Mouse (Mus musculus): ENCODE results near the gene Rnf146. TPM values are rescaled to one million over a fixed set of nuclear protein-coding genes. Genes with fewer than 3 reads are reported as not detected.

Rnf146 gene
- polyA plus RNA-seq, 1 experiment from 2014 or later = 57.8 TPM

- H3K27ac ChIP-seq (ENCODE audit: low read depth, low read length) = no peak overlapping the region
- H3K4me1 ChIP-seq (replicated peaks; ENCODE audit: control insufficient read depth, insufficient read depth, low read length) = no peaks in the 10 kb centered on the region
- no peak overlapping the region for H3K4me3 ChIP-seq (ENCODE audit: low read depth, low read length)
- H3K9ac ChIP-seq (ENCODE audit: low read depth, low read length) = no peak overlapping the region
- no peak for ATAC-seq (ENCODE audit: low FRiP score)
- H3K4me2 ChIP-seq (replicated peaks; ENCODE audit: low read depth, low read length) = no peak overlapping the region
- H3K27me3 ChIP-seq (ENCODE audit: control insufficient read depth, insufficient read depth, low read length) = no peaks in the 10 kb centered on the region
- H3K9me3 ChIP-seq (ENCODE audit: control insufficient read depth, low read length) = no peaks in the 10 kb centered on the region
- WGBS = 87% methylated on average over 3 of the region's 3 CpGs
- DNase-seq (ENCODE audit: low spot score) = no peak
- H3K36me3 ChIP-seq (ENCODE audit: control insufficient read depth, insufficient read depth, low read length) = no peaks in the 10 kb centered on the region
These were observed 9.7 kb downstream of the Rnf146 start for GRCm38 (mm10) chr10:29352575-29352974.

DNA sequence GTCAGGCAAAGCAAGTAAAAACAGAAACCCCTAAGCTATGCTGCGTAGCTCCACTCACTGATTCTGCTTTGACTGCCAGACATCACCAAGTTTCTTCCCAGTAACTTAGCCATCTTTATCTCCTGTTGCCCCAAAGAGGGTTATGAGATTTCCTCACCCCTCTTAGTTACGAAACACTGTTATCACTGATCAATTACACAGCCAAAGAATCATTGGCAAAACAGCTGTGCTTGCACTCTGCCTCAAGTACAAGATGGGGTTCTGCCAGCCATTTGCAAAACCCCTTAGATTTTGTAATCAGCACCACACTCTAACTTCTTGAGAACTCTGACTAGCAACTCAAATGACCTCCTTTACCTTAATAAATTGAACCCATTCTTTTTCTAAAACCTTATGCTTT is 10.8 kb downstream of the Rnf146 start:
- Histone ChIP-seq H3K4me2 (replicated peaks; ENCODE audit: low read depth, low read length) (no peak overlapping the region), H3K4me1 (replicated peaks; ENCODE audit: control insufficient read depth, insufficient read depth, low read length) (no peaks in the 10 kb centered on the region), H3K4me3 (ENCODE audit: low read depth, low read length) (no peak overlapping the region), H3K9ac (ENCODE audit: low read depth, low read length) (no peak overlapping the region), H3K27ac (ENCODE audit: low read depth, low read length) (no peak overlapping the region), H3K9me3 (ENCODE audit: control insufficient read depth, low read length) (no peaks in the 10 kb centered on the region), H3K27me3 (ENCODE audit: control insufficient read depth, insufficient read depth, low read length) (no peaks in the 10 kb centered on the region), H3K36me3 (ENCODE audit: control insufficient read depth, insufficient read depth, low read length) (no peaks in the 10 kb centered on the region)
- WGBS = 93% methylated on average over 2 of the region's 2 CpGs
- ATAC-seq (ENCODE audit: low FRiP score) (no peak), DNase-seq (ENCODE audit: low spot score) (no peak)

- ATAC-seq (ENCODE audit: low FRiP score) (no peak), DNase-seq (ENCODE audit: low spot score) (no peak)
- no peak overlapping the region for H3K27ac ChIP-seq (ENCODE audit: low read depth, low read length)
- no peak overlapping the region for H3K9ac ChIP-seq (ENCODE audit: low read depth, low read length)
- no peak overlapping the region for H3K4me2 ChIP-seq (replicated peaks; ENCODE audit: low read depth, low read length)
- H3K4me3 ChIP-seq (ENCODE audit: low read depth, low read length) = no peak overlapping the region
- 96% methylated on average over 7 of the region's 7 CpGs for WGBS
- H3K36me3 ChIP-seq (ENCODE audit: control insufficient read depth, insufficient read depth, low read length) = no peaks in the 10 kb centered on the region
- H3K27me3 ChIP-seq (ENCODE audit: control insufficient read depth, insufficient read depth, low read length) = no peaks in the 10 kb centered on the region
- no peaks in the 10 kb centered on the region for H3K9me3 ChIP-seq (ENCODE audit: control insufficient read depth, low read length)
- no peaks in the 10 kb centered on the region for H3K4me1 ChIP-seq (replicated peaks; ENCODE audit: control insufficient read depth, insufficient read depth, low read length)
These were observed 15.6 kb downstream of the Rnf146 start for GRCm38 (mm10) chr10:29346638-29347037.

DNA sequence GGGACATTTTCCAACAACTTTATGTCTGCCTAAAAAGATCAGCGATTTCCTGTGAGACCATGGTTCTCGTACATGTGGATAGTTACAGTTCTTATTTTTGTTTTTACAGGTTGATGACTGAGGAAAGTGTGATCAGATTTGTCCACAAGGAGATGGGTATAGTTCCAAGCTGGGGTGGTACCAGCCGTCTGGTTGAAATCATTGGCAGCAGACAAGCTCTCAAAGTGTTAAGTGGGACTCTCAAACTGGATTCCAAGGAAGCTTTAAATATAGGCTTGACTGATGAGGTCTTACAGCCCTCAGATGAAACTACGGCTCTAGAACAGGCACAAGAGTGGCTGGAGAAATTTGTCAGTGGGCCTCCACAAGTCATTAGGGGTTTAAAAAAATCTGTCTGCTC is 18.0 kb downstream of the Rnf146 start:
- no peak overlapping the region for H3K4me2 ChIP-seq (replicated peaks; ENCODE audit: low read depth, low read length)
- 93% methylated on average over 4 of the region's 4 CpGs for WGBS
- ATAC-seq (ENCODE audit: low FRiP score) (no peak), DNase-seq (ENCODE audit: low spot score) (no peak)
- no peaks in the 10 kb centered on the region for H3K9me3 ChIP-seq (ENCODE audit: control insufficient read depth, low read length)
- H3K27me3 ChIP-seq (ENCODE audit: control insufficient read depth, insufficient read depth, low read length) = no peaks in the 10 kb centered on the region
- H3K36me3 ChIP-seq (ENCODE audit: control insufficient read depth, insufficient read depth, low read length) = no peaks in the 10 kb centered on the region
- H3K27ac ChIP-seq (ENCODE audit: low read depth, low read length) = no peak overlapping the region
- H3K4me1 ChIP-seq (replicated peaks; ENCODE audit: control insufficient read depth, insufficient read depth, low read length) = no peaks in the 10 kb centered on the region
- H3K4me3 ChIP-seq (ENCODE audit: low read depth, low read length) = no peak overlapping the region
- no peak overlapping the region for H3K9ac ChIP-seq (ENCODE audit: low read depth, low read length)

GRCm38 (mm10) chr10:29338355-29339056 is 23.7 kb downstream of the Rnf146 start:
- ATAC-seq (ENCODE audit: low FRiP score) (peak; percentile 64; the same call in 1 of the 2 replicates), DNase-seq (ENCODE audit: low spot score) (peak; percentile 86)
- no peaks in the 10 kb centered on the region for H3K4me1 ChIP-seq (replicated peaks; ENCODE audit: control insufficient read depth, insufficient read depth, low read length)
- no peak overlapping the region for H3K4me2 ChIP-seq (replicated peaks; ENCODE audit: low read depth, low read length)
- H3K9ac ChIP-seq (ENCODE audit: low read depth, low read length) = no peak overlapping the region
- no peak overlapping the region for H3K4me3 ChIP-seq (ENCODE audit: low read depth, low read length)
- H3K27ac ChIP-seq (ENCODE audit: low read depth, low read length) = no peak overlapping the region
- 57% methylated on average over 4 of the region's 4 CpGs for WGBS
- no peaks in the 10 kb centered on the region for H3K9me3 ChIP-seq (ENCODE audit: control insufficient read depth, low read length)
- H3K36me3 ChIP-seq (ENCODE audit: control insufficient read depth, insufficient read depth, low read length) = no peaks in the 10 kb centered on the region
- no peaks in the 10 kb centered on the region for H3K27me3 ChIP-seq (ENCODE audit: control insufficient read depth, insufficient read depth, low read length)

DNA sequence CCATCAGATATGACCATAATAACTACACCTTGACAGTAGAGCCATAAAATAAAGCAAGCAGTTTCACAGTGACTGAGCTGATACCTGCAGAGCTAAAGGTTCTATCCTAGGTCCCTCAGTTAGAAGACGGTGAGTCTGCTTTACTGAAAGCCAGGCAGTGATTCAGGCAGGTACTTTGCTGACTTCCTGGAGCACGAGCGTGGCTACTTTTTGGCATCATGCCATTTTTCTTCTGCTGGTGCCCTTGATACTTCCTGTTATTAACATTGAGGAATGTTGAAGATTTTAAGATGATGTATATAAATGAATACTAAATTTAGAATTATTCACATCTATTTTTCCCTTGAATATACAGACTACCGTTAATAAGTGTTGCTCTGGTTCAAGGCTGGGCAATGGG is 28.4 kb downstream of the Rnf146 start:
- Histone ChIP-seq H3K4me3 (ENCODE audit: low read depth, low read length) (no peak overlapping the region), H3K27ac (ENCODE audit: low read depth, low read length) (no peak overlapping the region), H3K4me2 (replicated peaks; ENCODE audit: low read depth, low read length) (no peak overlapping the region), H3K9me3 (ENCODE audit: control insufficient read depth, low read length) (no peaks in the 10 kb centered on the region), H3K36me3 (ENCODE audit: control insufficient read depth, insufficient read depth, low read length) (no peaks in the 10 kb centered on the region), H3K9ac (ENCODE audit: low read depth, low read length) (no peak overlapping the region), H3K27me3 (ENCODE audit: control insufficient read depth, insufficient read depth, low read length) (no peaks in the 10 kb centered on the region), H3K4me1 (replicated peaks; ENCODE audit: control insufficient read depth, insufficient read depth, low read length) (no peaks in the 10 kb centered on the region)
- WGBS = 79% methylated on average over 4 of the region's 4 CpGs
- DNase-seq (ENCODE audit: low spot score) (no peak), ATAC-seq (ENCODE audit: low FRiP score) (no peak)

DNA sequence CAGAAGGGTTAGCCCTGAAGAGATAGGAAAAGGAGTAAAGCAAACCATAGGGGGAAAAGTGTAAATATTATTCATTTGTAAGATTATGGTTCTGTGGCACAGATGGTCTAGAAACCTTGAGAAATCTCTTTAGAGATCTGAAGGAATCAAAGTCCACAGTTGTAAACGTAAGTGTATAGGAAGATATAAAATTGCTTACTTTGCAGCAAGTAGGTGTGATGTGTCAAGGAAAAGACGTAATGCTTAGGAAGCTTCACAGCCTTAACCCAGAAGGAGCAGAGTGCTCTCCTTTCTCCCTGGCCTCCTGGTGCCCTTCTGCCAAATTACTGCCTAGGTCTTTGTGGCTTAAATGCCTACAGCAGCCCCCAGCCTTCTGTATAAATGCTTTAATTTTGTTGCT is 37.4 kb downstream of the Rnf146 start:
- DNase-seq (ENCODE audit: low spot score) = no peak
- no peak overlapping the region for H3K4me2 ChIP-seq (replicated peaks; ENCODE audit: low read depth, low read length)
- no peaks in the 10 kb centered on the region for H3K9me3 ChIP-seq (ENCODE audit: control insufficient read depth, low read length)
- no peaks in the 10 kb centered on the region for H3K36me3 ChIP-seq (ENCODE audit: control insufficient read depth, insufficient read depth, low read length)
- ATAC-seq (ENCODE audit: low FRiP score) = no peak
- no peak overlapping the region for H3K9ac ChIP-seq (ENCODE audit: low read depth, low read length)
- H3K27me3 ChIP-seq (ENCODE audit: control insufficient read depth, insufficient read depth, low read length) = no peaks in the 10 kb centered on the region
- H3K4me3 ChIP-seq (ENCODE audit: low read depth, low read length) = no peak overlapping the region
- no peak overlapping the region for H3K27ac ChIP-seq (ENCODE audit: low read depth, low read length)
- WGBS = 93% methylated on average over 2 of the region's 2 CpGs
- no peaks in the 10 kb centered on the region for H3K4me1 ChIP-seq (replicated peaks; ENCODE audit: control insufficient read depth, insufficient read depth, low read length)

DNA sequence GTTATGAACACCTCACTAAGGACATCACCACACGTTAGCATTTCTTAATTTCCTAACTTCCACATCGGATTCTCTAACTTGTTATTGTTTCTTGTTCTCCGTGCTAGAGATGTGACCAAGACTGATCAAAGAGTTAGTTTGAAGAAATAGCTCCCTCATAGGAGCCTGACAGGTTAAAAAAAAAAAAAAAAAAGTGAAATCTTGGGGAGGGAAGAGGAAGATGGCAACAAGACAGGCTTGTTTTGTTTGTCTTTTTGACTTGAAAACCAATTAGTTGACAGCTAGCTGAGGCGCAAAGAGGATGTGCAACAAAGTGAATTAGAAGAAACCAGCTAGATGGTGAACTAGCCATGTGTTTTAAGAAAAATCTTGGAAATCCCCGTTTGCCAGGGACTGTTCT is 48.3 kb downstream of the Rnf146 start:
- ATAC-seq (ENCODE audit: low FRiP score) (0 out of 2 replicates have a peak, but pooled peaks have one; percentile 1), DNase-seq (ENCODE audit: low spot score) (no peak)
- H3K27ac ChIP-seq (ENCODE audit: low read depth, low read length) = no peak overlapping the region
- peak overlapping the region; percentile 66 for H3K4me3 ChIP-seq (ENCODE audit: low read depth, low read length)
- H3K36me3 ChIP-seq (ENCODE audit: control insufficient read depth, insufficient read depth, low read length) = no peaks in the 10 kb centered on the region
- no peaks in the 10 kb centered on the region for H3K9me3 ChIP-seq (ENCODE audit: control insufficient read depth, low read length)
- no peaks in the 10 kb centered on the region for H3K27me3 ChIP-seq (ENCODE audit: control insufficient read depth, insufficient read depth, low read length)
- H3K4me1 ChIP-seq (replicated peaks; ENCODE audit: control insufficient read depth, insufficient read depth, low read length) = no peaks in the 10 kb centered on the region
- peak overlapping the region; percentile 54 for H3K4me2 ChIP-seq (replicated peaks; ENCODE audit: low read depth, low read length)
- WGBS = 37% methylated on average over 5 of the region's 5 CpGs
- H3K9ac ChIP-seq (ENCODE audit: low read depth, low read length) = no peak overlapping the region

- H3K27ac ChIP-seq (ENCODE audit: low read depth, low read length) = peak within 1 kb of the TSS; percentile 77
- 0% methylated on average over 42 of the region's 49 CpGs for WGBS
- no peaks in the 10 kb centered on the region for H3K27me3 ChIP-seq (ENCODE audit: control insufficient read depth, insufficient read depth, low read length)
- ATAC-seq (ENCODE audit: low FRiP score) (peak; percentile 100), DNase-seq (ENCODE audit: low spot score) (peak; percentile 94)
- no peaks in the 10 kb centered on the region for H3K4me1 ChIP-seq (replicated peaks; ENCODE audit: control insufficient read depth, insufficient read depth, low read length)
- peak within 1 kb of the TSS; percentile 66 for H3K4me3 ChIP-seq (ENCODE audit: low read depth, low read length)
- peak within 1 kb of the TSS; percentile 85 for H3K9ac ChIP-seq (ENCODE audit: low read depth, low read length)
- peak within 1 kb of the TSS; percentile 54 for H3K4me2 ChIP-seq (replicated peaks; ENCODE audit: low read depth, low read length)
- H3K36me3 ChIP-seq (ENCODE audit: control insufficient read depth, insufficient read depth, low read length) = no peaks in the 10 kb centered on the region
- H3K9me3 ChIP-seq (ENCODE audit: control insufficient read depth, low read length) = no peaks in the 10 kb centered on the region
These were observed 49.1 kb downstream of the Rnf146 start, which contains the start of gene Echdc1 for GRCm38 (mm10) chr10:29313064-29313638. Echdc1 (plus strand) TSS chr10:29313166.
